Mouse (Mus musculus) embryonic facial prominence, embryonic 13.5 days (tissue): Measurements from ENCODE around the gene Larp4. TPM values are rescaled to one million over a fixed set of nuclear protein-coding genes. Genes with fewer than 3 reads are reported as not detected.

Source experiments
- ATAC-seq: fragments of 200-750 bp; cut with Nextera tagmentation; 2 replicates; pipeline ENCODE4 v1.8.0; 2017; ENCODE audit warnings: low read depth; ENCODE audit not compliant: insufficient number of reproducible peaks, insufficient read depth, low FRiP score, low TSS enrichment
- H3K27ac ChIP-seq: fragments of 300-500 bp; sonication (generic); 2 replicates; pipeline ENCODE4 v1.5.1; 2015; ENCODE audit warnings: moderate library complexity, mild to moderate bottlenecking, inconsistent platforms
- H3K27me3 ChIP-seq: fragments of 300-500 bp; sonication (generic); 2 replicates; pipeline ENCODE4 v1.6.1; 2015; ENCODE audit warnings: mild to moderate bottlenecking, inconsistent platforms
- H3K36me3 ChIP-seq: fragments of 300-500 bp; sonication (generic); 2 replicates; pipeline ENCODE4 v1.6.1; 2015; ENCODE audit warnings: mild to moderate bottlenecking, inconsistent platforms
- H3K4me1 ChIP-seq: fragments of 300-500 bp; sonication (generic); 2 replicates; pipeline ENCODE4 v1.6.1; 2015; ENCODE audit warnings: inconsistent platforms
- H3K4me2 ChIP-seq: fragments of 300-500 bp; sonication (generic); 2 replicates; pipeline ENCODE4 v1.6.1; 2015; ENCODE audit warnings: moderate library complexity, mild to moderate bottlenecking, inconsistent platforms
- H3K4me3 ChIP-seq: fragments of 300-500 bp; sonication (generic); 2 replicates; pipeline ENCODE4 v1.5.1; 2015; ENCODE audit warnings: mild to moderate bottlenecking, inconsistent platforms
- H3K9ac ChIP-seq: fragments of 300-500 bp; sonication (generic); 2 replicates; pipeline ENCODE4 v1.6.1; 2015; ENCODE audit warnings: mild to moderate bottlenecking, inconsistent platforms
- H3K9me3 ChIP-seq: fragments of 300-500 bp; sonication (generic); 2 replicates; pipeline ENCODE4 v1.6.1; 2016; ENCODE audit warnings: inconsistent platforms
- WGBS: fragments of 180-500 bp; shearing (Covaris S2); methylation state at CpG from one replicate; pipeline ENCODE4 v1.1.7; 2015; ENCODE audit warnings: mixed read lengths; 5-methylcytosine and 5-hydroxymethylcytosine counted together
- polyA plus RNA-seq: library from polyadenylated mRNA; unstranded; fragments of >200 nt; fragmentation: Nextera tagmentation; extraction: Ambion mirVana; gene quantifications from 2 replicates; pipeline ENCODE4 v1.2.1, GENCODE M21; 2015

The Larp4 gene
- polyA plus RNA-seq, 1 experiment from 2014 or later = 31.6 TPM

DNA sequence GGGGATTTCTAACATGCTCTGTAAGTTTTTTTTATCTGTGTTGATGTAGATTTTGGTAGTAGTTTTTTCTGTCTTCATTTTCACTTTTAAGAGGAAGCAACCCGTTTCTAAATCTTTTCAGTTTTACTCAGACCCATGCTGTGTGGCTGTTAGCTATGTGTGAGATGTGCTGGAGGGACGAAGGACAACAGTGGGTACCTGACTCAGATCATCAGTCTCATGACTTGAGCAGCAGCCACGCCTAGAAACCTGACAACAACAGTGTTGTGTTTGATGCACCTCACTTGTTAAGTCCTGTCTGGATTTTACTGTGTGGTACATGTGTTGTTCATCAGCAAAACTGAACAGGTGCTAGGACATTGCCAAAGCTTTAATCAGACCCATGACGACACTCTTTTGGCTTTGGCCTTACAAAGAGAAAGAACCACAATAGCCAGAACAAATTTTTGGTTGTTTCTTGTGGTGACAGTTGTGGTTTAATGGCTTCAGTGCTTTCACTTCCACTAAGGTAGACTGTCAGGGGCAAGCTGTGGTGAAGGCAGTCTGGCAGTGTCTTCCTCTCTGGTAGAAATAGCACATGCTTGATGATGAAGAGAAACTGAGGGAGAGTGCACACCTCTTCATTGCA is 90.8 kb downstream of the Larp4 start:
- no peak overlapping the region for H3K9ac ChIP-seq
- H3K4me1 ChIP-seq = peaks cover 5% of the 10 kb centered on the region; the same call in 1 of the 2 replicates
- no peak overlapping the region for H3K27ac ChIP-seq
- no peaks in the 10 kb centered on the region for H3K9me3 ChIP-seq
- 72% methylated on average over 4 of the region's 4 CpGs for WGBS
- no peaks in the 10 kb centered on the region for H3K27me3 ChIP-seq
- H3K4me2 ChIP-seq = no peak overlapping the region
- H3K36me3 ChIP-seq = no peaks in the 10 kb centered on the region
- H3K4me3 ChIP-seq = no peak overlapping the region
- no peak for ATAC-seq

DNA sequence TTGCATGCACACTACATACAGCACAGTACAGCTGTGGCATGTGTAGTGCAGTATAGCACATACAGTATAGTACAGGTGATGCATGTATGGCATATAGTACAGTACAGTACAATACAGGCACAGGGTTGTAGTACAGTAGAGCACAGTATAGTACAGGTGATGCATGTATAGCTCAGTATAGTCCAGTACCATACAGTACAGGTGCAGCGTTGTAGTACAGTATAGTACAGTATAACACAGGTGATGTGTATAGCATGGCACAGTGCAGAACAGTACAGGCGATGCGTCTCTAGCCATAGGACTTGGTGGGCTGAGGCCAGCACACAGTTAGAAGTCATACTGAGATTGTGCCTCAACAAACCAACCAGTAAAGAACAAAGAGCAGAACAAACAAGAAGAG is 91.5 kb downstream of the Larp4 start:
- peaks cover 7% of the 10 kb centered on the region for H3K4me1 ChIP-seq
- no peak overlapping the region for H3K27ac ChIP-seq
- H3K9me3 ChIP-seq = no peaks in the 10 kb centered on the region
- no peak overlapping the region for H3K4me3 ChIP-seq
- no peak overlapping the region for H3K4me2 ChIP-seq
- no peak for ATAC-seq
- no peaks in the 10 kb centered on the region for H3K36me3 ChIP-seq
- no peak overlapping the region for H3K9ac ChIP-seq
- WGBS = 95% methylated on average over 3 of the region's 3 CpGs
- H3K27me3 ChIP-seq = no peaks in the 10 kb centered on the region

DNA sequence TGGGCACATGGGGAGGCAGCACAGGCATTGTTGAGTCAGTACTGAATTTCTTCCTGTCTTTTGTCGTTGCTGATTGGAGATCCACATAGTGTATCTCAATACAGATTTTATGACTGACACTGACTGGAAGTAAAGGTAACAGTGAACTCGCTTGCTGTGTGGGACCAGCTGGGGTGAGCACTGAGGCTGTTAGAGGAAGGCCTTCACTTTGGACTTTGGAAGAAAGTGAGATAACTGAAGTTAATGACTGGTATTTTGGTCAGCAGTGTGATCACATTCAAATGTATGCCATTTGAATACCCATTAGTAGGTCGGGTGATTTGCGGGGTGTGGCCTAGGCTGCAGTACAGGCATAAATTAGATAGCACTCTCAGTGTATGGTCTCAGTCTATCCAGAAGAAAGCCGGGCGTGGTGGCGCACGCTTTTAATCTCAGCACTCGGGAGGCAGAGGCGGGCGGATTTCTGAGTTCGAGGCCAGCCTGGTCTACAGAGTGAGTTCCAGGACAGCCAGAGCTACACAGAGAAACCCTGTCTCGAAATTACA is 93.4 kb downstream of the Larp4 start:
- Histone ChIP-seq H3K9me3 (no peaks in the 10 kb centered on the region), H3K4me3 (no peak overlapping the region), H3K36me3 (no peaks in the 10 kb centered on the region), H3K27me3 (no peaks in the 10 kb centered on the region), H3K4me1 (peaks cover 12% of the 10 kb centered on the region), H3K4me2 (no peak overlapping the region), H3K27ac (no peak overlapping the region), H3K9ac (no peak overlapping the region)
- no peak for ATAC-seq
- WGBS = 93% methylated on average over 13 of the region's 13 CpGs

Other genes starting within 250 kb of the Larp4 start
- gene Cox14, start 244.4 kb upstream of the Larp4 start, polyA plus RNA-seq = 144 and 179 TPM in 2 replicates
- gene Cers5, start 197.2 kb upstream of the Larp4 start, polyA plus RNA-seq = 70.8 and 71.5 TPM in 2 replicates
- gene Lima1, start 94.6 kb upstream of the Larp4 start, polyA plus RNA-seq = 98.4 and 105 TPM in 2 replicates
- gene Fam186a, start 3.0 kb upstream of the Larp4 start, polyA plus RNA-seq = 0.13 TPM in 1 of 2 replicates, not detected in the other
- 13.0 and 13.1 TPM in 2 replicates for gene Dip2b, start 68.6 kb downstream of the Larp4 start, polyA plus RNA-seq